8 mouse cellular contexts compared by ENCODE assay signal in genomic region chr2:150525703-150526207, GRCm38 (mm10). TPM values are rescaled to one million over a fixed set of nuclear protein-coding genes. Genes with fewer than 3 reads are reported as not detected.
DNase-seq lines count a peak whose midpoint lies in the region; ATAC-seq lines count a peak whose summit lies in the region.

No protein-coding gene starts in this region.

- ATAC-seq in hindbrain, embryonic 13.5 days (ENCODE audit: low FRiP score) = 0 out of 2 replicates have a peak, but pooled peaks have one; percentile 43
- peak; percentile 74 for ATAC-seq in midbrain, embryonic 13.5 days

- peak; percentile 6 to 11 for DNase-seq in cerebellum, postnatal 14 days
- DNase-seq in cerebellum, adult 18-20 months = no peak
- peak; percentile 24 for DNase-seq in adrenal gland, postnatal 14 days
- no peak for DNase-seq in right cerebral cortex, postnatal 14 days
- DNase-seq in left cerebral cortex, adult 11 months (ENCODE audit: low spot score) = no peak
- DNase-seq in lung, postnatal 25 days (ENCODE audit: low spot score) = no peak

- H3K4me2 ChIP-seq in hindbrain, embryonic 13.5 days = peak overlapping the region; percentile 80
- H3K4me2 ChIP-seq in midbrain, embryonic 13.5 days (replicated peaks) = peak overlapping the region; percentile 82

- peaks cover 31% of the 10 kb centered on the region for H3K27me3 ChIP-seq in hindbrain, embryonic 13.5 days
- H3K27me3 ChIP-seq in midbrain, embryonic 13.5 days = peaks cover 24% of the 10 kb centered on the region

- no peaks in the 10 kb centered on the region for H3K36me3 ChIP-seq in hindbrain, embryonic 13.5 days
- no peaks in the 10 kb centered on the region for H3K36me3 ChIP-seq in midbrain, embryonic 13.5 days

- 3% methylated on average over 42 of the region's 42 CpGs for WGBS in hindbrain, embryonic 13.5 days
- WGBS in midbrain, embryonic 13.5 days = 2% methylated on average over 42 of the region's 42 CpGs

- H3K9ac ChIP-seq in hindbrain, embryonic 13.5 days = peak overlapping the region; percentile 65
- H3K9ac ChIP-seq in midbrain, embryonic 13.5 days (replicated peaks) = peak overlapping the region; percentile 65

- no peak overlapping the region for H3K27ac ChIP-seq in hindbrain, embryonic 13.5 days
- H3K27ac ChIP-seq in midbrain, embryonic 13.5 days = no peak overlapping the region

- H3K4me1 ChIP-seq in hindbrain, embryonic 13.5 days (replicated peaks) = peaks cover 9% of the 10 kb centered on the region
- peaks cover 7% of the 10 kb centered on the region for H3K4me1 ChIP-seq in midbrain, embryonic 13.5 days (replicated peaks)

- peak overlapping the region; percentile 46 for H3K4me3 ChIP-seq in hindbrain, embryonic 13.5 days
- peak overlapping the region; percentile 47 for H3K4me3 ChIP-seq in midbrain, embryonic 13.5 days (replicated peaks)

- no peaks in the 10 kb centered on the region for H3K9me3 ChIP-seq in hindbrain, embryonic 13.5 days
- H3K9me3 ChIP-seq in midbrain, embryonic 13.5 days = no peaks in the 10 kb centered on the region

RNA-seq across cellular contexts. Expression of gene Zfp345, which starts 40.9 kb away (rescaled TPM):
- 0.98 and 1.1 TPM in 2 replicates for total RNA-seq in adrenal gland, postnatal 14 days (2021)
- not detected in 2 replicates for polyA plus RNA-seq in hindbrain, embryonic 13.5 days (2015; fragmentation: Nextera tagmentation; extraction: Ambion mirVana)
- not detected in 2 replicates for polyA plus RNA-seq in midbrain, embryonic 13.5 days (2015; fragmentation: Nextera tagmentation; extraction: Ambion mirVana)

RNA-seq across cellular contexts. Expression of gene Cst7, which starts 44.5 kb away (rescaled TPM):
- total RNA-seq in adrenal gland, postnatal 14 days (2021) = 0.90 TPM in 1 of 2 replicates, not detected in the other
- polyA plus RNA-seq in hindbrain, embryonic 13.5 days (2015; fragmentation: Nextera tagmentation; extraction: Ambion mirVana) = 0.21 and 0.40 TPM in 2 replicates
- 0.16 TPM in 1 of 2 replicates, not detected in the other for polyA plus RNA-seq in midbrain, embryonic 13.5 days (2015; fragmentation: Nextera tagmentation; extraction: Ambion mirVana)

Comparison
In these comparisons a context has a peak if more than half of its experiments do, and no peak if none do; other contexts are left out.
1. DNase-seq: peak in cerebellum, postnatal 14 days (2 of 2) and adrenal gland, postnatal 14 days (single experiment); none in cerebellum, adult 18-20 months (0 of 2), right cerebral cortex, postnatal 14 days (single experiment), left cerebral cortex, adult 11 months (single experiment) and lung, postnatal 25 days (single experiment).